Mouse (Mus musculus): ENCODE data around the gene Tmem54.

Gene Tmem54

GRCm38 (mm10) chr4:129105356-129105755 lies at the start of gene Tmem54:
Gene Tmem54, plus strand, starts transcription at chr4:129105548.
- DNase-seq (ENCODE audit: low read depth): no peak

GRCm38 (mm10) chr4:129055562-129055961 lies 49.8 kb upstream of the Tmem54 start:
- no peak for DNase-seq (ENCODE audit: low read depth)

GRCm38 (mm10) chr4:129057533-129058206 lies 47.7 kb upstream of the Tmem54 start:
- peak; percentile 93 for DNase-seq (ENCODE audit: low read depth)

GRCm38 (mm10) chr4:129058207-129059092 lies 46.9 kb upstream of the Tmem54 start, which contains the start of gene Rnf19b:
Gene Rnf19b, plus strand, starts transcription at chr4:129058271.
- peak; percentile 31 for DNase-seq (ENCODE audit: low read depth)

GRCm38 (mm10) chr4:129059125-129059551 lies 46.2 kb upstream of the Tmem54 start:
- DNase-seq (ENCODE audit: low read depth): peak; percentile 86

- peak; percentile 80 for DNase-seq (ENCODE audit: low read depth)
Observed at GRCm38 (mm10) chr4:129059922-129060321, 45.4 kb upstream of the Tmem54 start.

- no peak for DNase-seq (ENCODE audit: low read depth)
Observed at GRCm38 (mm10) chr4:129061486-129061885, 43.9 kb upstream of the Tmem54 start.

GRCm38 (mm10) chr4:129062281-129063075 lies 42.9 kb upstream of the Tmem54 start:
- DNase-seq (ENCODE audit: low read depth): no peak

GRCm38 (mm10) chr4:129065688-129066236 lies 39.6 kb upstream of the Tmem54 start:
- peak; percentile 28 for DNase-seq (ENCODE audit: low read depth)

GRCm38 (mm10) chr4:129067638-129068415 lies 37.5 kb upstream of the Tmem54 start:
- DNase-seq (ENCODE audit: low read depth): peak; percentile 60

GRCm38 (mm10) chr4:129068848-129069247 lies 36.5 kb upstream of the Tmem54 start:
- peak; percentile 61 for DNase-seq (ENCODE audit: low read depth)

- no peak for DNase-seq (ENCODE audit: low read depth)
Observed at GRCm38 (mm10) chr4:129079126-129079525, 26.2 kb upstream of the Tmem54 start.

GRCm38 (mm10) chr4:129081041-129081440 lies 24.3 kb upstream of the Tmem54 start:
- no peak for DNase-seq (ENCODE audit: low read depth)

- peak; percentile 62 for DNase-seq (ENCODE audit: low read depth)
Observed at GRCm38 (mm10) chr4:129081512-129081911, 23.8 kb upstream of the Tmem54 start.

- DNase-seq (ENCODE audit: low read depth): no peak
Observed at GRCm38 (mm10) chr4:129081939-129082338, 23.4 kb upstream of the Tmem54 start.

- DNase-seq (ENCODE audit: low read depth): peak; percentile 84
Observed at GRCm38 (mm10) chr4:129082379-129083115, 22.8 kb upstream of the Tmem54 start.

GRCm38 (mm10) chr4:129084896-129085295 lies 20.5 kb upstream of the Tmem54 start:
- no peak for DNase-seq (ENCODE audit: low read depth)

- DNase-seq (ENCODE audit: low read depth): peak; percentile 76
Observed at GRCm38 (mm10) chr4:129086078-129086477, 19.3 kb upstream of the Tmem54 start.

- DNase-seq (ENCODE audit: low read depth): no peak
Observed at GRCm38 (mm10) chr4:129087850-129088249, 17.5 kb upstream of the Tmem54 start.

GRCm38 (mm10) chr4:129095276-129095675 lies 10.1 kb upstream of the Tmem54 start:
- no peak for DNase-seq (ENCODE audit: low read depth)
